Mouse (Mus musculus): ENCODE data around the gene Mcur1.

GRCm38 (mm10) chr13:43577766-43578165 lies 17.8 kb upstream of the Mcur1 start:
- TF ChIP-seq POLR2A (IDR thresholded peaks at IDR 0.05; ENCODE audit: insufficient read depth, low read depth, low read length): no peak
- TF ChIP-seq CTCF (IDR thresholded peaks at IDR 0.05; ENCODE audit: insufficient read depth, low read depth, low read length): no peak

Data from olfactory bulb, adult 2 months (tissue).